Mouse (Mus musculus) heart, adult 11 months (tissue): ENCODE measurements at regions not wholly inside any gene's neighbourhood (a gene's known extent, or its start where the extent isn't known, plus 50 kb on each side); places are given as distances from the start of the nearest gene placed in this dataset.

Experiments used
- DNase-seq: peaks from one replicate; pipeline ENCODE4 v3.0.0; 2022

DNA sequence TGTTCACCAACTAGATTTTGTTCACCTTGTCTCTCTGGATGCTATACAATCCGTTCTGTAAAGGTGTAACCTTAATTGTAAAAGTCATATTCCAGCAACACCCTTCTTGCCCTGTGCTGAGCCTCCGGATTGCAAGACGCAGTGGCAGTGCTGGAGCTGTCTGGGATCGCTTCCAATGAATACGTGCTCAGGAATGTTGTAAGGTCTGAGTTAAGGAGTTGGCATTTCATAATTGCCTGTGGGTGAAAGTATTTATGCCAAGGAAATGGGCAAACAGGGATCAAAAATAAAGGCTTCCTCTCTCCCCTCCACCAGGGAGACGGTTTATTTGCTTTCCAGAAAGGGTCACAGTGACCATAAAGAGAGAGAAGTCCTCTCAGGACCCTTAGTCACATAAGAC, 93.3 kb downstream of the Apob start:
- DNase-seq = peak; percentile 80

DNA sequence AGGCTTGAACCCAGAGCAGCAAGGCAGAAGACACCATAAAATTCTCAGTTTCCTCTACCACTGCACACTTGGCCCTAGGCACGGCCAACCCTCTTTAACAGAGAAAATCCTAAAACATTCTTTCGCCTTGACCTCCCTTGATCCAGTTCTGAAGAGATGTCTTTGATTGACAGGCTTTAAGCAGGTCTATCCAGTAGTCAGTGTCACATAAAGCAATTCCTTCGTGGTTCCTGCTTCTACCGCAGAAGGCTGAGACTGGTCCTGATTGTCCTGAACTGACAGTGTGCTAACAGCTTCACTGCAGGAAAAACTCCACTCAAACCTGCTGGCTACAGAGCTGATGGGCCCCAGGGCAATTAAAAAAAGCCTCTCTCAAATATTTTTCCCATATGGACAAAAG, 93.8 kb downstream of the Apob start:
- peak; percentile 66 for DNase-seq

DNA sequence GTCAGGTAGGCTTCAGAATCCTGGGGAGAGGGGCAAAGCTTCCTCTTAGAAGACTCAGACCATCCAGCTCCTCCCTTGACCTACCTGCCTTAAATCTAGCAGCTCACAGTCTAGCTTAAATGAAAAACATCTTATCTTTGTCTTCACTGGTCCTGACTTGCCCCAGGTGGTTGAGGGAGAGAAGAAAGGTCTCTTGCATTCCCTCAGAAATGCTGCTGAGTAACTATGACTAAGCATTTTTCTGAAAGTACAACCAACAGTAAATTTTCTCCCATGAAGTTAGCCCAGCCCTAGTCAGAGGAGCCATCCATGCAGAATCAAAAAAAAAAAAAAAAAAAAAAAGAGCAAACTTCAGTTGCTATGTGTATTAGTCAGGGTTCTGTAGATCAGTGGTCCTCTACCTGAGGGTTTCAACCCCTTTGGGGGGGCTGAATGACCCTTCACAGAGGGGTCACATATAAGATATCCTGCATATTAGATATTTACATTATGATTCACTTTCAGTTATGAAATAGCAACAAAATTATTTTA, 98.6 kb downstream of the Apob start:
- DNase-seq = peak; percentile 19

DNA sequence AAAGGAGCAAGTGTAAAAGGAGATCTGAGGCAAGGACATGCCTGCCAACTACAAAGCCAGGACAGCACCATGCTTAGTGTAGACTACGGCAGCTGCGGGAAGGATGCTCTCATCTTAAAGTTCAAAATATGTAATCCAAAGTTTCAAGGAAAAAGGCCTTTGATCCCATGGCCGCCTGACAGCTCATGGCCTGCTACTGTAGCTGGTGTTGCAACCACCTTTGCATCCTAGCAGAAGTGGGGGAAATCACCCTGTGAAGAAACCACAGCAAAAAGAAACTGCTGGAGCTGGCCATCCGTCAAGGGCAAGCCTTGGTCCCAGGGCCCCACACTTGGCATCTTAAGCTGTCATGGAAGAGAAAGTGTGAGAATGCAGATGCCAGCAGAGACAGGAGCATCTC, 99.9 kb downstream of the Apob start:
- peak; percentile 76 for DNase-seq

DNA sequence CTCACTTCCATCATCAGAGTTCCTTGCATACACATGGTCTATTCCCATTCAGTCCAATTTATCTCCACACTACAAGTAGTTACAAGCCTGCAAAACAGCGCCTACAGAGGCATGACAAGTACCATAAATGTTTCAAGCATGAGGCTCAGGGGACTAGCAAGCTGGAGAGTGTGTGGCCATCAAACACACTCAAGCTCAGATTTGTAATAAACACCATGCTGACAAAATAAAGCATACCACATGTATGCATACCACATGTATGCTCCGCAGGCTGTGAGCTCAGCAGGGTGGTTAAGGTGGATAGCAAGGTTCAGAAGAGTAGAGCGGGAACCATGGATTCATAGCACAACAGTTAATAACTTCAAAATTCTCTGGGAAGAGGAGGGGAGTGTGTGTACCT, 100.6 kb downstream of the Apob start:
- DNase-seq = peak; percentile 58

DNA sequence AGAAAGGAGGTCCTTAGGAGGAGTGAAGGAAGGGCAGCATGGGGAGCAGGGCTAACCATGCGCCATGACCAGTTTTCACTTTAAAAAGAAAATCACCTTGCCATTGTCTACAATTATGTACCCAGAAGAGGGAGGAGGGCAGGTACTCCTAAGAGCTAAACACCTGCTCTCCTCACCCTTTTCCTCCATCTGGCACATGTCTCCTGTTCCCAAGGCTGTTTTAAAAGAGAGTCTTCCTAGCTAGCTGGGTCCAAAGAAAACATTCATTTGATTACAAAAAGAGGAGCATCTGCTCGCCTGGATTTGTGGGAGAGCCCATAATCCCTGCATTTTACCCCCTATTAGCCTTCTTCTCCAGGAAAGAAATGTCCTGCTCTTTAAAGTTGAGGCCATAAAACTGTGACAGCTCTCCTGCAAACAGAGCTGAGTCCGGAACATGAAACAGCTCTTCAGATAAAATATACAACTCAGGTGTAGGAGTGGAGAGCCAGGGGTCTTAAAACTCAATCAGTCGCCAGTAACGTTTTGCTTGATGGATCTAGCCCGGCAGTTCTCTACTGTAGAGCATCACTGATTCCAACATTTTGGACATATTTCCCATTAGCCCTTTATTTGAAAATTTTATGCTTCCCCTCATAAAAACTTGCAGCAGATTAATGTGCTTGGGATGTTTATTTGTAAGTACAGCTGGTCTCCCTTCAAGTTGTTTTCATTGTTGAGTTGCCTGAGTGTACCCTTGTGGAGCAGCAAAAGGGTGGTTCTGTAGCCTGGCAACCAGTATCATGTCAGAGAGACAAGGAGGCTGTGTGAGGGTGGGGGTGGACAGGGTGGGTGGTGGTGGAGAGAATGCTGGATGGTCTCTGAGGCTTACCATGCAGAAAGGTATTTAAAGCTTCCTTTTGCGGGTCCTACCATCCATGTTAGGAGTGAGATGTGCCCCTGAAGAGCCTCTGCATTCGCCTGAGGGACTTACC, 105.5 kb downstream of the Apob start:
- peak; percentile 64 for DNase-seq

DNA sequence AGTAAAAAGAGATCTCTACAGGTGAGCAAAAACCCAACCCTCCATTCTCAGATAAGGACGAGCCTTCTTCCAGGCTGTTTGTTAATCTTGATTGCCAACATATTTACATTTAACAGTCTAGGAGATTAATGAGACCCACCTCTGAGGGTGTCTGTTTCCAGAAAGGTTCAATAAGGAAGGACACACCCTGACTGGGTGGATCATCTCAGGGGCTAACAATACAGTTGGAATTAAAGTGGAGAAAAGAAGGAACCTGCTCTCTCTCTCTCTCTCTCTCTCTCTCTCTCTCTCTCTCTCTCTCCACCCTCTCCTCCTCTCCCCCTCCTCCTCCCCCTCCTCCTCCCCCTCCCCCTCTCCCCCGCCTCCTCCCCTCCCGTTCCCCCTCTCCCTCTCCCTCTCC, 110.5 kb downstream of the Apob start:
- no peak for DNase-seq

DNA sequence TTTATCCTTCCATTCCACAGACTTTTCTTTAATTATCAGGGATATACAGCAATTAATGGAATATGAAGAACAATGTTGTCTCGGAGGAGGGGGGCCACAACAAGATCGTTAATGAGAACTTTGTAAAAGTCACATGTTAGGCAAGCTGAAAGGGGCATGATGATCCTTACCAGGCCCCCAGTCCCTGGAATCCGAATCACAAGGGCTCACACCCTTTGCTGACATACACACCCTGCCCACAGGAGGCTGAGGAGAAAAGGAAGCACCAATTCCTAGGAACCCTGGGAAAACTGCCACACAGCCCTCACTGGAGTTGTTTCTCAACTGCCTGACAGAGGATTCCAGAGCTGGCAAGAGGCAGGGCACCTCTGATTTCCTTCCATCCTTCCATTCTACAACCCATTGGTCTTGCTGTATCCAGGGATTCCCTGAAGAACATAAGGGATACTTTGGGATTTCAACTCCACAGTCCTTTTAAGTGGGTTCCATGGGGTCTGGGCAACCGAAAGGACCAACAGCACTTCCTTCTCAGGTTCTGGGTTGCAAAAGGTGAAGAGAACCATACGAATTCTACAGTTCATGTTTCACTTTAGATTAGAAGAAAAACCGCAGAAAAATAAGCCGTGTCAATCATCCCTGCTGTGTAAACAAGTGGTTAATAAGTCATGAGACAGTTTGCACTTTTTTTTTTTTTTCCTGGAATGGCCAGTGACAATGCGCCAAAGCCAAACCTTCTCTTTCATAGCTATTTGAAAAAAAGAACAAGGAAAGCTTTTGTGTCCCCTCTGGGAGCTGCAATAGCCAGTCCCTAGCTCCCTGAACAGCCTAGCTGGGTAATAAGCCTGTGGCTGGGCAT, 112.2 kb downstream of the Apob start:
- peak; percentile 53 for DNase-seq

DNA sequence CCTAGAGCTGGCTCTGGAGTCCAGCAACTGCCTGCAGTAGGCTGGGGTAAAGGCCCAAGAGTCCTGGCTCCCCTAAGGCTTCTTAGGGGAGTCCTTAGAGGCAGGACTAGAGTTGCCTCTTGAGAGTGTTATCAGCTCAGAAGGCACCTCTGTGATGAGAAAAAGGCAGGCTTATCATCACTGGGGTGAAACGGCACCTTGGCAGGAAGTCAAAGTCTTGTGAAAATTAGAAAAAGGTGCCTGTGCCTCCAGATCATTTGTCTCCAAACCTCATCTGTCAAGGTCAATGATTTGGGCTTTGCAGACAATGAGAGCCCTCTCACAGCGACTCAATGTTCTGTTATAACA, 112.8 kb downstream of the Apob start:
- DNase-seq = peak; percentile 42

DNA sequence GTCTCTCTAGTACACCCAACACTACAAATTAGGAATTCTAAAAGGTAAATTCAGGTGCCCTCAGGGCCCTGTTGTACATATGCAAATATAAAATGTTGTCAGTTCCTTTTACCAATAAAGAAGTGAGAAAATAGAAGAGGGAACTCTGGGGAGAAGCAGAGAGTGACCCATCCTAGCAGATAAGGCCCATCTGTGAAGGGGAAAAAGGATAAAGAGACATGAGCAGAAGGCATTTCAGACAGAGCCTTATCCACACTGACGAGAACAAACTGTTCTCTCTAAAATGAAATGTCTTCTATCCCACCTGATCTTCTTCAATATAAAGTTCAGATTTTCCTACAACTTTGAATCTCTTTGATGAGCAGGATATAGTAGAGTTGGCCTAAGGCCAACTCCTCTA, 114.5 kb upstream of the Ldah start:
- DNase-seq = no peak

DNA sequence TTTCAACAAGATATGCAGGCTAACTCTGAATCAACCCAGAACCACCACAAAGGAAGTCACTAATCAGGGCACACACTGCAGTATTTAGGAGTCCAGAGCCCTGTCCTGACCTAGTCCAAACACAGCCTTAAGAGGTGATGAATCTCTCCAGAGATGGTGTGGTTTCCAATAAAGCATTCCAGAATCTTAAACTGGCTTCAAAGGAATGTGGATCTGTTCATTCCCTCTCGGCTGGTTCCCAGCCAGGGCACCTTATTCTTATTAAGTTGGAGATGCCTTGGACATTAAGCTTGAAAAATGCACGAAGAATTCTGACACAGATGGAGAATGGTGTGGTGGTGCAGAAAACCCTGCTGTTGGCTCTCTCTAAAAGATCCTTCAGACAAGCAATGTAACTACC, 112.0 kb upstream of the Ldah start:
- peak; percentile 71 for DNase-seq

DNA sequence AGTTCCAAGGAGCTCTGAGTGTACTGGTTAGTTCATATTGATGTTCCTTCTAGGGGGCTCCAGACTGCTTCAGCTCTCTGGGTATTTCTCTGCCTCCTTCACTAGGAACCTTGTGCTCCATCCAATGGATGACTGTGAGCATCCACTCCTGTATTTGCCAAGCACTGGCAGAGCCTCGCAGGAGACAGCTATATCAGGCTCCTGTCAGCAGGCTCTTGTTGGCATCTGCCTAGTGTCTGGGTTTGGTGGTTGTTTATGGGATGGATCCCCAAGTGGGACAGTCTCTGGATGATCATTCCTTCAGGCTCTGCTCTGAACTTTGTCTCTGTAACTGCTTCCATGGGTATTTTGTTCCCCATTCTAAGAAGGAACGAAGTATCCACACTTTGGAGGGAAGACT, 109.5 kb upstream of the Ldah start:
- peak; percentile 93 for DNase-seq

DNA sequence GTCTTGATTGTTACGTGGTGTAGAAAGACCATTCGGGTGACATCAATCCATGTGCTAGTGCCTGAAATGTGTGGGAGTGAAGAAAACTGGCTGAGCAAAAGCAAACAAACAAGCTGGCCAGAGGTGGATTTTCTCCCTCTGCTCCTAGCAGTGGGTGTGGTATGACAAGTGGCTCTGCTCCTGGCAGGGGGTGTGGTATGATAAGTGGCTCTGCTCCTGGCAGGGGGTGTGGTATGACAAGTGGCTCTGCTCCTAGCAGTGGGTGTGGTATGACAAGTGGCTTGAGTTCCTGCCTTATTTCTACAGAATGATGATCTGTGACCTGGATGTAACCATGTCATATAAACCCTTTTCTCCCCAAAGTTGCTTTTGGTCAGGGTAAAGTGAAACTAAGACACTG, 108.8 kb upstream of the Ldah start:
- peak; percentile 95 for DNase-seq

DNA sequence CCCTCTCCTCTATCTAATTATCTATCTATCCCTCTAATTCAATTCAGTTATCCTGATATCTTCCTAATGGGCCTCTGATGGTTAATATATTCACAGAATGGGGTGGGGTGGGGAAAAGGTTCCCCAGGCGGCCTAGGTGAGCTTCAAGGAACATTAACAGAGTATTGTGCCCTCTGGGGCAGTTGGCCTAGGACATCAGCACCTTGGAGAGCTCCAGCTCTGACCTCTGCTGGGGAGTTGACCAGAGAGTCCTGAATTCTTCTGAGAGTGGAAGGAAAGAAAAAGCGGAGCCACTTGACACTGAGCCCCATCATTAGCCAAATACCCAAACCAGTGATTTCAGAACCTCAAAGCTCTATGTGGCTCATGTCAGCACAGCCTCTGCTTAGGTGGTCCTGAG, 108.1 kb upstream of the Ldah start:
- DNase-seq = no peak

DNA sequence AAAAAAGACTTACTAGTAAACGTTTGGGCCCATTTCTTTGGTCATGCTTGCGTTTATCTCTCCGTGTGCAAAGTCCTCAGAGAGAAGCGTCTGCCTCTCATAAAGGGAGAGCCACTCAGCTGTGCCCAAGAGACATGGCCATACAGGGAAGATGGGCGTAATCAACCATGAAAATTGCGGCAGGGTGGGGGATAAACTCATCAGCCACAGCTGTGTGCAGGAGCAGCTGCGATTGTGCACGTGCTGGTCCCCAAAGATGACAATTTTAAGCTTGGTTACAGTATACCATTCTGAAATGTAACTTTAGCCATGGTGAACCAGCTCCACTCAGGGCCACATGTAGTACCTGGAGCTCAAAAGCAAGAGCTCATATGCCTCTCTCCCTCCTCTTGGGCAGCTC, 106.1 kb upstream of the Ldah start:
- no peak for DNase-seq

DNA sequence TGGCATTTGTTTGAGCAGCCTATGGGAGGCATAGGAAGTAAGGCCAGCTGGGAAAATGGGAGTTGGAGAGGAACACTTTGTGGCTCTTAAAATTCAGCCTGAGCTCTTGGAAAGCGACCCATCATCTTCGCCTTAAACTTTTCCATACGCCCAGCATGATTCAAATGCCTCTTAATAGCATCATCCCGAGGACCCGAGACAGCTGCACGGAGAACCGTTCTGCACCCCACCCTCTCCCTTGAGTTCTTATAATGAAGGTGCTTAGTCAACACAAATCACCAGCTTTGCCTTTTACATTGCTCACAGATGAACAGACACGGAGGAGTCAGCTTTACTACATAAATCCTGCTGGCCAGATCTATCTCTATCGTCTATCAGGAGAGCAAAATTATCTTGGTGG, 104.6 kb upstream of the Ldah start:
- no peak for DNase-seq

DNA sequence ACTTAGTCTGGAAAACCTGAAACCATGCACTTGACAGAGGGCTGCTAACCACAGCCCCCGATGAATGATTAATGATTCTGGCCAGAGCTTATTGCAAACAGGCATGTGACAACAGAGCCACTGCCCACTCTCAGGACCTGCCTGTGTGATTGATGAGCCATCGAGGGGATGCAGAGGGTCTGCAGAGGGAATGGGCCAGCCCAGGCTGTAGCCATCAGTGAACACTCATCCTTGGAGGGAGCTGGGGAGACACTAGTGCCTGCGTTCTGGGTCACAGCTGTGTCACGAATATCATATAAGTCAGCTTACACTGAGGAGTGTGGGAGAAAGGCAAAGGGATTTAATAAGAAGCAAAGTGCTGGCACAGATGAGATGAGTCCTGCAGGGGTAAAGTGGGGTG, 100.8 kb upstream of the Ldah start:
- DNase-seq = no peak

DNA sequence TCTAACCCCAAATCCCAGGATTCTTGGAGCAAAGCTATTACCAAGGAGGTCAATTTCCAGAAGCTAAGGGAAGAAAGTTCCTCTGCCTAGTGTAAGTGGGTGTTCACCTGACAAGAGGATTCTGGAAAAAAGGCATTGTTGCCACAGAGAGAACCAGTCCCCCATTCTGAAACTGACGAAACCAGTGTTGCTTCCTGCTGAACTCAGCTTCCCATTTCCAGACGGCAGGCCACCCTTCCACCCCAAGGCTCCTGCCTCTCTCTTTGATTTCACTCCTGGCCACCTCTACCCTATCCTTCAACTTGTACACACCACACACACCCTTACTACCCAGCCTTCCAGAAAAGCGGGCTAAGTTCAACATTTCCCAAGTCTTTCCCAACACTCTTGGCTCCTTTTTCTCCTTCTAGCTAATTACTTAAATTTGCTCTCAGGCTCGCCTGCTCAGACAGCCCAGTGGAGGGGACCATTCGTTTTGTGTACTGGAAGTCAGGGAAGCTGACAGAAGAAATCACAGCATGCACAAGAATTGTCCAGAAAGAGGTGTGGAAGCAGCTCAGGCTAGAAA, 98.6 kb upstream of the Ldah start:
- no peak for DNase-seq

DNA sequence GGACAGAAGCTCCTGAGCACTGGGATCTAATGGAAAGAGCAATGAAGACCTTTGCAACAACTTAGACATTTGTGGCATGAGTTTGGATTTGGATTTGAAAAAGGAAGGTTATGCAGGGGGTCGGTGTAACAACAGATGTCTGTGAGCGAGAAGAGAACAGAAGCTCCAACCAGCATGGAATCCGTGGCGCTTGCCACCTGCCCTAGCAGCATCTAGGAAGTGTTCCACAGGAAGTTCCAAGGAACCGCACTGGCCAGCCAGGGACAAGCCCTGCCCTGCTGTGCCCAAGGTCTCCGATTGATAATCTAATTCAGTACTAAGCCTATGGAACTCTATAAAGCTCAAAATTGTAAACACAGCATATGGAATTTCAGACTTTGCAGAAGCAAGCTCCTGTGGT, 98.0 kb upstream of the Ldah start:
- no peak for DNase-seq

DNA sequence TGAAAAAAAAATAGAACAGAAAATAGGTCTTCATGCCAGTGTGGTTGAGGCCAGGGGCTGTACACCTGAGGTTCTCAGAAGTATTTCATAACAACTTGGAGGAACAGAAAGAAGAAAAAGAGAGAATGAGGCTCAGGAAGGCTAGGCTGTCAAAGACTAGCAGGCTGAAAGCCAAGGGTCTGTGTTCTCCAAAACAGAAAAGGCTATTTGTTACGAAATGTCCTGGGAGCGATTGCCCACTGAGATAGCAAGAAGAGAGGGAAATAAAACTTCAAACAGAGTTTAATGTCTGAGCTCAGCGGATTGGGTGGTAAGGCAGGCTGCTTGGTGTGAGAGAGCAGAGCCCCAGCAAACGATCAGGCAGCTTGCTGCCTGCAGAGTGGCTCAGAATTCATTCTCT, 97.6 kb upstream of the Ldah start:
- no peak for DNase-seq

DNA sequence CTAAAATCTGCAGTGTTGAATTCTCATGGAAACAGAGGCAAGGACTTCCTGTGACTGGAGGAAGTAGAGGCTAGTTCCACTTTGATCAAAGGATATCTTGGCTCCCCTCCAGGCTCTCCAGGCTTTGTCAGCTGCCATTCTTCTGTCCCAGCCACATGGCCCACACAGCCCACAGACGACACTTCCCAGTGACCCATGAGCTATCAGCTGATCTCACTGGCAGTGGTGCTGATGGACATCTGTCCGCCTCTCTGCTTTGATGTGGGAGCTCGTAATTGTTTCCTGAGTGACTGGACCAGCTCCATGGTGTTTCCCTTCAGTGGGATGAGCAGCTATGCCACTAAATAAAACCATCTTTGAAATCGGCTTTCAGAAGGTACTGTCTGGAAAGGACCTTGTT, 96.4 kb upstream of the Ldah start:
- DNase-seq = no peak

DNA sequence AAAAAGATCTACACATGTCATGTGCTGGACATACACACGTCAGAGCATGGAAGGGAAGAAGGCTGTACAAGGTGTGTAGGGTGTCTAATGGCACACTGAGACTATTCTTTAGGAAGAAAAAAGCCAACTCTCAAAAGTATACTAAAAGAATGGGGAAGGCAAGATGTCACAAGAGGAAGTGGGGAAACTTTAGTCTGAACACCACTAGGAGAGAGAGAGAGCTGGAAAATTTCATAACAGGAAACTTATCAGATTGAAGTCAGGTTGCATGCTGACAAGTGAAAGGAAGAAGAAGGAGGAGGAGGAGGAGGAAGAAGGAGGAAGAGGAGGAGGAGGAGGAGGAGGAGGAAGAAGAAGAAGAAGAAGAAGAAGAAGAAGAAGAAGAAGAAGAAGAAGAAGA, 52.3 kb upstream of the Ldah start:
- DNase-seq = no peak
